Mouse (Mus musculus): ENCODE measurements around the gene Mrpl23. TPM values are rescaled to one million over a fixed set of nuclear protein-coding genes. Genes with fewer than 3 reads are reported as not detected.
A peak's percentile ranks its signal among the peaks of the same experiment; 100 is the strongest.

Mrpl23 gene
- 8.1 and 8.4 TPM in 2 replicates for polyA plus RNA-seq (2012; rRNA removed)

DNA sequence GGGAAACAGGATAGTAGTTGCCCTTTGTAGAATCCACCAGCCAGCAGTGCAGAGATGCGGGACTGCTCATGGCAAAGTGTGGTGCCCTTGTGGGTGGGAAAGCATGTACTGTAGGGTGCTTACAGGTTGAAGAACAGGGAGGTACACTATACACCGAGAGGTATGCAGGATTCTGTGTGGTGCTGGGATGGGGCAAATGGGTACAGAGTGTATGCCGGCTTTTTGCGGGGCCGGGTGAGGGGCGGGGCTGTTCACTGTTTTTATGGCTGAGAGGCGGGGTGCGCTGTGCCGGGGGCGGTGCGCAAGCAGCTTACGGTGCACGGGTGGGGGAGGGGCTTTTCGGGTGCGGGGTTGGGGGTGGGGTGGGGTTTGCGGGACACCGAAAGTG lies at the start of gene Mrpl23:
Gene Mrpl23 (plus strand): TSS at position 16 of the 388 bp plus-strand sequence.
- WGBS: 4% methylated on average over 11 of the region's 17 CpGs
- peaks cover 9% of the 10 kb centered on the region; the same call in 1 of the 2 replicates for H3K4me1 ChIP-seq (ENCODE audit: control insufficient read depth, insufficient read depth, insufficient read length)
- H3K36me3 ChIP-seq (ENCODE audit: control insufficient read depth, insufficient read depth, low read length): peaks cover 1% of the 10 kb centered on the region; the same call in 1 of the 2 replicates
- peak within 1 kb of the TSS; percentile 81 for H3K4me3 ChIP-seq (ENCODE audit: extremely low read depth, insufficient read depth, insufficient read length)
- DNase-seq (ENCODE audit: low read depth in 1 of 2, low spot score in 2 of 2): no peak
- TF ChIP-seq CTCF (IDR thresholded peaks at IDR 0.05; ENCODE audit: extremely low read depth, insufficient read depth, insufficient read length, insufficient replicate concordance) (no peak), POLR2A (IDR thresholded peaks at IDR 0.05; ENCODE audit: low read depth, low read length) (no peak)
- peak within 1 kb of the TSS; percentile 77 for H3K27ac ChIP-seq (ENCODE audit: insufficient read depth, low read length)
- no peaks in the 10 kb centered on the region for H3K27me3 ChIP-seq (ENCODE audit: control insufficient read depth, insufficient read depth, low read length)

DNA sequence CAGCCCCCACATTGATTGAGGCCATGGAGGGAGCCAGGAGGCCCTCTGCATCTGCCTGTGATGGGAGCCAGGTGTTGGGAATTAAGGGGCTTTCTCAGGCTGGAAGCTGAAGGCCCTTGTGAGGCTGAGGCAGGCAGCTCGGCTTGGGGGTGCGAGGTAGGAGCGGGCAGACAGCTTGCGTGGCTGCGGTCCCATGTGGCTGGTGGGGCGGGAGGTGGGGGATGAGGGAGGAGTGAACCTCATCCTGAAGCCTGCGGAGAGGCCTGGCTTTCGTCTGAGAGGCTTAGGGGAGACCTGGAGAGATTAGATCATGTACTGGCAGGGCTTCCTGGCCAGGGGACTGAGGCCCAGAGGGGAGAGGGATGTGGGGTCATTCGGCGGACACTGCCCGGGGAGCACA lies 49.4 kb upstream of the Mrpl23 start:
- peaks cover 39% of the 10 kb centered on the region for H3K36me3 ChIP-seq (ENCODE audit: control insufficient read depth, insufficient read depth, low read length)
- H3K4me3 ChIP-seq (ENCODE audit: extremely low read depth, insufficient read depth, insufficient read length): no peak overlapping the region
- TF ChIP-seq POLR2A (IDR thresholded peaks at IDR 0.05; ENCODE audit: low read depth, low read length): no peak
- TF ChIP-seq CTCF (IDR thresholded peaks at IDR 0.05; ENCODE audit: extremely low read depth, insufficient read depth, insufficient read length, insufficient replicate concordance): no peak
- no peaks in the 10 kb centered on the region for H3K27me3 ChIP-seq (ENCODE audit: control insufficient read depth, insufficient read depth, low read length)
- H3K4me1 ChIP-seq (ENCODE audit: control insufficient read depth, insufficient read depth, insufficient read length): no peaks in the 10 kb centered on the region; the same call in 1 of the 2 replicates
- no peak for DNase-seq (ENCODE audit: low read depth in 1 of 2, low spot score in 2 of 2)
- H3K27ac ChIP-seq (ENCODE audit: insufficient read depth, low read length): no peak overlapping the region
- 82% methylated on average over 11 of the region's 11 CpGs for WGBS

DNA sequence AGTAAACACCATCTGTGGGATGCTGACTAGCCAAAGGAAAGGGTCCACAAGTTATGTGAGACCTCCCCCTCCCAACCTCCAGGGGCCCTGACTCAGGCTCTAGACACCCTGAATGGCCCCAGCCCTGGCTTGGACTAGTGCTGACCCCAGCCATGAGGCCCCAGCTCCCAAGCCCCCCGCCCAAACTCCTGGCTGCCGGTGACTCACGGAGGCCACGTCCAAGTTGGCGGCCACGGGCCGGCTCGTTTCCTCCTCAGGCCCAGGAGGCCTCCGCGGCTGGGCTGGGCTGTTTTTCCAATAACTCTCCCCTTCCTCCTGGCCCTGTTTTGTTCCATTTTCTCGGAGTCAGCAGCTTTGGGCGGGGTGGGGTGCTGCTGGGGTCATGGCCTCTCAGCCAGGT lies 47.7 kb upstream of the Mrpl23 start:
- Histone ChIP-seq H3K27me3 (ENCODE audit: control insufficient read depth, insufficient read depth, low read length) (no peaks in the 10 kb centered on the region), H3K4me3 (ENCODE audit: extremely low read depth, insufficient read depth, insufficient read length) (no peak overlapping the region), H3K27ac (ENCODE audit: insufficient read depth, low read length) (no peak overlapping the region), H3K36me3 (ENCODE audit: control insufficient read depth, insufficient read depth, low read length) (peaks cover 55% of the 10 kb centered on the region), H3K4me1 (ENCODE audit: control insufficient read depth, insufficient read depth, insufficient read length) (no peaks in the 10 kb centered on the region; the same call in 1 of the 2 replicates)
- WGBS: 86% methylated on average over 12 of the region's 12 CpGs
- TF ChIP-seq POLR2A (IDR thresholded peaks at IDR 0.05; ENCODE audit: low read depth, low read length) (no peak), CTCF (IDR thresholded peaks at IDR 0.05; ENCODE audit: extremely low read depth, insufficient read depth, insufficient read length, insufficient replicate concordance) (no peak)
- no peak for DNase-seq (ENCODE audit: low read depth in 1 of 2, low spot score in 2 of 2)

DNA sequence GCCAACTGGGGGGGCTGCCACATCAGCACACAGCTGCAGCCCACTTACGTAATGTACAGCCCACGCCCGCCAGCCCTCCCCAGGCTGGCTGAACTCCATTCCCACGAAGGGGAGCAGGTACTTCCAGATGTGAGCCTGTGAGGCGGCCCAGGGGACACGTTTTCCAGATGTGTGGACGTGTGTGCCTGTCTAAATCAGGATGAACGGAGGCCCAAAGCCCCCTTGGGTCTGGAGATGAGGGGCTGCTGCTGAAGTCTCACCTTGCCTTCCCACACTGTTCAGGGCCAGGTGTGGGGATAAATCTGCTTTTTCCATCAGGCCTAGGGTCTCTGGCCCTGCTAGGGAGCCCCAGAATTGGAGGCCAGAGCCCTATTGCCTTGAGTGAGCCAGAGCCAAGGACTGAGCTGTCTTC lies 45.7 kb upstream of the Mrpl23 start:
- no peaks in the 10 kb centered on the region; the same call in 1 of the 2 replicates for H3K4me1 ChIP-seq (ENCODE audit: control insufficient read depth, insufficient read depth, insufficient read length)
- H3K36me3 ChIP-seq (ENCODE audit: control insufficient read depth, insufficient read depth, low read length): peaks cover 69% of the 10 kb centered on the region
- 86% methylated on average over 8 of the region's 8 CpGs for WGBS
- DNase-seq (ENCODE audit: low read depth in 1 of 2, low spot score in 2 of 2): no peak
- no peaks in the 10 kb centered on the region for H3K27me3 ChIP-seq (ENCODE audit: control insufficient read depth, insufficient read depth, low read length)
- TF ChIP-seq POLR2A (IDR thresholded peaks at IDR 0.05; ENCODE audit: low read depth, low read length): no peak
- TF ChIP-seq CTCF (IDR thresholded peaks at IDR 0.05; ENCODE audit: extremely low read depth, insufficient read depth, insufficient read length, insufficient replicate concordance): no peak
- H3K4me3 ChIP-seq (ENCODE audit: extremely low read depth, insufficient read depth, insufficient read length): no peak overlapping the region
- no peak overlapping the region for H3K27ac ChIP-seq (ENCODE audit: insufficient read depth, low read length)

DNA sequence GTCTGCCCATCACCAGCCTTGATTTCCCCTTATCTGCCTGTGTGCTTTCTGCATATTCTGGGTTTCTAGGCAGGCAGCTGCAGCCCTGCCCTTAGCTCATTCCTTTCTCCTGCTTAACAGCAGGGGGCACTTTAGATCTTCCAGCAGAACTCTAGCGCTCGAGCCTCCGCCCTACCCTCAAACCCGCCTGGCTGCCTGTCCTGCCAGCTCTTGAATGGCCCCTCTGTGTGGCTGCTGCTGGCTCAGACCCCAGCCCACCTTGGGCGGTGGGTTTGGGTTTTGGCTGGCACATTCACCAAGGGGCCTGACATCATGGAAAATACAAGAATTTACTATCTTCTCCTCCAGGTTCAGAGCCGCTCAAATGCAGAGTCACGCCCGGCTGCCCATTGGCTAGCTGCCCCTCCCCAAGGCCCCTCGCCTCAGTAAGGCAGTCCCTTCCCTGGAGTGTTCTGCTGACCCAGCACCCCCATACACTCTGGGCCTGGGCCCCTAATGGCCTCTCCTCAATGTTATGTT lies 45.1 kb upstream of the Mrpl23 start:
- peaks cover 76% of the 10 kb centered on the region for H3K36me3 ChIP-seq (ENCODE audit: control insufficient read depth, insufficient read depth, low read length)
- no peaks in the 10 kb centered on the region for H3K27me3 ChIP-seq (ENCODE audit: control insufficient read depth, insufficient read depth, low read length)
- no peak overlapping the region for H3K27ac ChIP-seq (ENCODE audit: insufficient read depth, low read length)
- no peak for DNase-seq (ENCODE audit: low read depth in 1 of 2, low spot score in 2 of 2)
- no peaks in the 10 kb centered on the region for H3K4me1 ChIP-seq (ENCODE audit: control insufficient read depth, insufficient read depth, insufficient read length)
- TF ChIP-seq CTCF (IDR thresholded peaks at IDR 0.05; ENCODE audit: extremely low read depth, insufficient read depth, insufficient read length, insufficient replicate concordance): no peak
- TF ChIP-seq POLR2A (IDR thresholded peaks at IDR 0.05; ENCODE audit: low read depth, low read length): no peak
- no peak overlapping the region for H3K4me3 ChIP-seq (ENCODE audit: extremely low read depth, insufficient read depth, insufficient read length)
- WGBS: 84% methylated on average over 9 of the region's 9 CpGs

DNA sequence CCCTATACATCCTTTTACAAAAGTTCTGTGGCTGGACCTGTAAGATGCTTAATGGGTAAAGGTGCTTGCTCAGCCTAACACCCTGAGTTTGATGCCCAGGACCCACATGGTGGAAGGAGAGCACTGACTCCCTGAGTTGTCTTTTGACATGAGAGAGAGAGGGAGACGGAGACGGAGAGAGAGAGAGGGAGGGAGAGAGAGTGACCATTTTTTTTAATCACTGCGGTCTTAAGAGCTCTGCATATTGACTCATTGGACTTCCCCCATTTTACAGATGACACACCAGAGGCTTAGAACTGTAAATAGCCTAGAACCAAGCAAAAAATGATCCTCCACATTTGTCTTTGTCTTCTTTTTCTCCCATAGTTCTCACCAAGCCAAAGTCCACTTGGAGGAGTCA lies 44.4 kb upstream of the Mrpl23 start:
- DNase-seq (ENCODE audit: low read depth in 1 of 2, low spot score in 2 of 2): no peak
- Histone ChIP-seq H3K36me3 (ENCODE audit: control insufficient read depth, insufficient read depth, low read length) (peaks cover 82% of the 10 kb centered on the region), H3K27me3 (ENCODE audit: control insufficient read depth, insufficient read depth, low read length) (no peaks in the 10 kb centered on the region), H3K27ac (ENCODE audit: insufficient read depth, low read length) (no peak overlapping the region), H3K4me3 (ENCODE audit: extremely low read depth, insufficient read depth, insufficient read length) (no peak overlapping the region), H3K4me1 (ENCODE audit: control insufficient read depth, insufficient read depth, insufficient read length) (no peaks in the 10 kb centered on the region)
- WGBS: 80% methylated on average over 3 of the region's 3 CpGs
- TF ChIP-seq CTCF (IDR thresholded peaks at IDR 0.05; ENCODE audit: extremely low read depth, insufficient read depth, insufficient read length, insufficient replicate concordance) (no peak), POLR2A (IDR thresholded peaks at IDR 0.05; ENCODE audit: low read depth, low read length) (no peak)

DNA sequence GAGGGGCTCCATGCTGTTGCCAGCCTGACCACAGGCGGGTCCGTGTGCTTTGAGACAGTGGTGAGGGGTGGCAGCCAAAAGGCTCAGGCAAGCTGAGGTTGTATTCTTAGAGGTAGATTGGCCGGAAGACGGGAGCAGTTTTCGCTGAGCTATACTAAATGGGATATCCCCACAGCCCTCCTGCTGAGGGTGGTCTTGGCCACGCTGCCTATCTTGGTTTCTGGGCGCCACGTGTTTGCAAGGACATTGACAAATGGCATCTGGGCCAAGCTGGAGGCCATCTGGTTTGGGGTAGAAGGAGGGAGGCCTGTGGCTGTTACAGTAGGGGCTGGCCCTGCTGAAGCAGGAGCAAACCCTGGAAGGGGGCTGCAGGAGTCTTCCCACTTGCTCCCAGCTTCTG lies 39.0 kb upstream of the Mrpl23 start:
- TF ChIP-seq CTCF (IDR thresholded peaks at IDR 0.05; ENCODE audit: extremely low read depth, insufficient read depth, insufficient read length, insufficient replicate concordance): no peak
- no peak for TF ChIP-seq POLR2A (IDR thresholded peaks at IDR 0.05; ENCODE audit: low read depth, low read length)
- 99% methylated on average over 8 of the region's 8 CpGs for WGBS

More for the DNA sequence above, 39.0 kb upstream of the Mrpl23 start:
- Histone ChIP-seq H3K4me3 (ENCODE audit: extremely low read depth, insufficient read depth, insufficient read length) (no peak overlapping the region), H3K27me3 (ENCODE audit: control insufficient read depth, insufficient read depth, low read length) (no peaks in the 10 kb centered on the region), H3K4me1 (ENCODE audit: control insufficient read depth, insufficient read depth, insufficient read length) (no peaks in the 10 kb centered on the region), H3K27ac (ENCODE audit: insufficient read depth, low read length) (no peak overlapping the region), H3K36me3 (ENCODE audit: control insufficient read depth, insufficient read depth, low read length) (peaks cover 47% of the 10 kb centered on the region)
- DNase-seq (ENCODE audit: low read depth in 1 of 2, low spot score in 2 of 2): no peak

All from spleen, adult 2 months (tissue).